In the genomic region with DNA sequence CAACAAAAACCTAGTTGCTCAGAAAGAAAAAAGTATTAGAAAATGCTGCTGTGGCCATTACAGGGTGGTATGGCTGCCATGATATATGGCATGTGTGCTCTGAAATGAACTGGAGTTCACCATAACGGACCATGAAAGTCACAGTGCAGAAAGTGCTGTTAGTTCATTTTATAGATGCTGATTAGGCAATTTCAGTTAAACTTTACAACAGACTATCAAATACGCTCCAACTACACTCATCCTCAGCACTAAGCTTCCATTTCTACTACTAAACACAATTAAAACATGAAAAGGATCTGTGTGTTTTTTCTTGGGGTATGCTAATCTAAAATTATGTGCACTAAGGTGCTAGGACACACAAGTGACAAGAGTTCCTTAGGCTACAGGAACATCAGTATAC, we compare ENCODE assay signal across 9 mouse cellular contexts.
DNase-seq lines count a peak whose midpoint lies in the region; ATAC-seq and TF ChIP-seq lines count a peak whose summit lies in the region.
"Had no signal": no experiment of that assay in that cellular context is flagged by ENCODE, and none has a peak within 500 bp of the region (broad histone marks: within the 10 kb centered on the region; RNA-seq: fewer than 3 reads in every experiment).

No protein-coding gene starts in this region.

- H3K4me1 ChIP-seq in heart, embryonic 10.5 days: peaks cover 34% of the 10 kb centered on the region
- H3K4me1 ChIP-seq in E14TG2a.4 (replicated peaks; ENCODE audit: low read depth, low read length): peaks cover 30% of the 10 kb centered on the region
- peaks cover 27% of the 10 kb centered on the region for H3K4me1 ChIP-seq in forebrain, postnatal 0 days (ENCODE audit: insufficient read depth)
- H3K4me1 ChIP-seq in liver, embryonic 16.5 days (ENCODE audit: control insufficient read depth, low read depth, low read length): peaks cover 19% of the 10 kb centered on the region

- DNase-seq in heart, embryonic 10.5 days (ENCODE audit: low spot score): no peak
- no peak for DNase-seq in heart, adult 9 months (ENCODE audit: low spot score in 2 of 2)
- no peak for DNase-seq in forebrain, postnatal 0 days
- no peak for DNase-seq in spleen, postnatal 10 days (ENCODE audit: low spot score in 2 of 2)
- no peak for DNase-seq in layer of hippocampus, adult 9-11 months
- DNase-seq in Muller cell, postnatal 12 days (ENCODE audit: inconsistent ontology term): no peak
- DNase-seq: gastrocnemius, postnatal 10 days had no signal

- H3K4me2 ChIP-seq in forebrain, postnatal 0 days (ENCODE audit: low read depth): peak overlapping the region; percentile 77
- H3K4me2 ChIP-seq in liver, embryonic 16.5 days (ENCODE audit: low read depth, low read length): peak overlapping the region; percentile 85

- no peak for TF ChIP-seq CTCF in E14TG2a.4 (conservative IDR thresholded peaks at IDR 0.05; ENCODE audit: low read length)
- no peak for TF ChIP-seq CTCF in forebrain, postnatal 0 days (IDR thresholded peaks at IDR 0.05; ENCODE audit: low read depth)

- peak overlapping the region; percentile 97; the same call in 1 of the 2 replicates for H3K9ac ChIP-seq in forebrain, postnatal 0 days
- peak overlapping the region; percentile 83; the same call in 1 of the 2 replicates for H3K9ac ChIP-seq in liver, embryonic 16.5 days (ENCODE audit: low read depth, low read length)

- WGBS in heart, embryonic 10.5 days: 65% methylated on average over 2 of the region's 2 CpGs
- WGBS in forebrain, postnatal 0 days: 50% methylated on average over 2 of the region's 2 CpGs
- WGBS in liver, embryonic 16.5 days (ENCODE audit: insufficient replicate concordance): 47% methylated on average over 2 of the region's 2 CpGs

- no peak overlapping the region; the same call in 1 of the 2 replicates for H3K27ac ChIP-seq in heart, embryonic 10.5 days
- no peak overlapping the region for H3K27ac ChIP-seq in forebrain, postnatal 0 days (ENCODE audit: low read depth, low read length)
- H3K27ac ChIP-seq in liver, embryonic 16.5 days (ENCODE audit: low read length): no peak overlapping the region

- H3K4me3 ChIP-seq in heart, embryonic 10.5 days: peak overlapping the region; percentile 96
- H3K4me3 ChIP-seq in E14TG2a.4 (replicated peaks; ENCODE audit: low read length): peak overlapping the region; percentile 96
- H3K4me3 ChIP-seq in forebrain, postnatal 0 days (ENCODE audit: low read depth, low read length): peak overlapping the region; percentile 88
- H3K4me3 ChIP-seq in liver, embryonic 16.5 days (ENCODE audit: low read depth, low read length): peak overlapping the region; percentile 88

- H3K27me3 ChIP-seq in heart, embryonic 10.5 days (ENCODE audit: insufficient read depth, poor library complexity, severe bottlenecking): no peaks in the 10 kb centered on the region
- H3K27me3 ChIP-seq in E14TG2a.4 (ENCODE audit: insufficient read depth, low read length): no peaks in the 10 kb centered on the region
- no peaks in the 10 kb centered on the region for H3K27me3 ChIP-seq in forebrain, postnatal 0 days (ENCODE audit: insufficient read depth, low read length)
- no peaks in the 10 kb centered on the region for H3K27me3 ChIP-seq in liver, embryonic 16.5 days (ENCODE audit: control insufficient read depth, insufficient read depth, low read depth, low read length)

- ATAC-seq in forebrain, postnatal 0 days: no peak
- no peak for ATAC-seq in liver, embryonic 16.5 days (ENCODE audit: low read depth)

- H3K36me3 ChIP-seq in heart, embryonic 10.5 days: no peaks in the 10 kb centered on the region
- H3K36me3 ChIP-seq in E14TG2a.4 (ENCODE audit: insufficient read depth, low read length): no peaks in the 10 kb centered on the region
- H3K36me3 ChIP-seq in forebrain, postnatal 0 days (ENCODE audit: insufficient read depth): no peaks in the 10 kb centered on the region
- H3K36me3 ChIP-seq in liver, embryonic 16.5 days (ENCODE audit: control insufficient read depth, insufficient read depth): no peaks in the 10 kb centered on the region

- no peaks in the 10 kb centered on the region for H3K9me3 ChIP-seq in heart, embryonic 10.5 days
- no peaks in the 10 kb centered on the region for H3K9me3 ChIP-seq in E14TG2a.4 (ENCODE audit: low read length)
- no peaks in the 10 kb centered on the region for H3K9me3 ChIP-seq in forebrain, postnatal 0 days (ENCODE audit: low read length)
- no peaks in the 10 kb centered on the region for H3K9me3 ChIP-seq in liver, embryonic 16.5 days (replicated peaks; ENCODE audit: control insufficient read depth, low read length)
